Mouse (Mus musculus): ENCODE results near the gene Ifngr1. TPM values are rescaled to one million over a fixed set of nuclear protein-coding genes. Genes with fewer than 3 reads are reported as not detected.

The Ifngr1 gene
- total RNA-seq, 1 experiment from 2014 or later: 1,192 TPM

GRCm38 (mm10) chr10:19621408-19622048, 29.8 kb downstream of the Ifngr1 start, which contains the start of gene Il22ra2:
Gene Il22ra2, plus strand, starts transcription at chr10:19621998.
- no peak for ATAC-seq (replicated peaks; ENCODE audit: insufficient number of reproducible peaks, low FRiP score, low TSS enrichment, poor library complexity, severe bottlenecking)

DNA sequence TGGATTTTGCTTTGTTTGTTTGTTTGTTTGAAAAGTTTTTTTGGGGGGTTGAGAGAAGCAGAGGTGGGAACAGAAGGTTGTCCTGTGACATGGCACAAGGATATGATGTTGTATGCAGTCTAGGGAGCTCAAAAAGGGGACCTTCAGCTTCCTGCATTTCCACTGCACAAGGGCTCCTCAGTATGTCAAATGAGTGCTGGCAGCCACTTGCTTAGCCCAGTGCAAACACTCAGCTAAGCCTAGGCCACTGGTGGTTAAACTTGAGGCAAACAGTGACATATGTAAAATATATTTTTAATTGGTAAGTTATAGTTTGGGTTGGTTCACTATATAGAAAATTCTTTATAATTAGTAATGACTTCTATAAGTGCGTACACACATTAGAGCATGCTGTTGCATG, 32.9 kb downstream of the Ifngr1 start:
- ATAC-seq (replicated peaks; ENCODE audit: insufficient number of reproducible peaks, low FRiP score, low TSS enrichment, poor library complexity, severe bottlenecking): no peak

- no peak for ATAC-seq (replicated peaks; ENCODE audit: insufficient number of reproducible peaks, low FRiP score, low TSS enrichment, poor library complexity, severe bottlenecking)
Measured at GRCm38 (mm10) chr10:19627342-19627741, 35.6 kb downstream of the Ifngr1 start.

DNA sequence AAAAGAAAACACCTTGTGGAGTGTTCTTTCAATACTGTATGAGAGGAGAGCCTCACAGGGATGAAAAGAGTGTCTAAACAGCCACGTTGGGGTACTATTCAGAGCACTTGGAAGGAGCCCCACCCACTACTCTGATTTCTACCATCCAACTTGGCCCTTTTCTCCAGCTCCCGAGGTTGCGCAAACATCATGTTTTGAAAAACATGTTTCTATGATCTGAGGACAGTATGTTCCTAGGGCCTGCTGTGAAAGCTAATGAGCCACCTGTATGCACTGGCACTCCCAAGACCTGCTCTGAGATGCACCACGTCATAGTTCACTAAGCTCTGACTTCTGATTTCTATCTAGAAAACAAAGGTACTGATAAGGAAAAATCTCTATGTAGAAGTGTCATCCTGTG, 36.0 kb downstream of the Ifngr1 start:
- ATAC-seq (replicated peaks; ENCODE audit: insufficient number of reproducible peaks, low FRiP score, low TSS enrichment, poor library complexity, severe bottlenecking): no peak

GRCm38 (mm10) chr10:19631616-19632195, 40.0 kb downstream of the Ifngr1 start:
- no peak for ATAC-seq (replicated peaks; ENCODE audit: insufficient number of reproducible peaks, low FRiP score, low TSS enrichment, poor library complexity, severe bottlenecking)

DNA sequence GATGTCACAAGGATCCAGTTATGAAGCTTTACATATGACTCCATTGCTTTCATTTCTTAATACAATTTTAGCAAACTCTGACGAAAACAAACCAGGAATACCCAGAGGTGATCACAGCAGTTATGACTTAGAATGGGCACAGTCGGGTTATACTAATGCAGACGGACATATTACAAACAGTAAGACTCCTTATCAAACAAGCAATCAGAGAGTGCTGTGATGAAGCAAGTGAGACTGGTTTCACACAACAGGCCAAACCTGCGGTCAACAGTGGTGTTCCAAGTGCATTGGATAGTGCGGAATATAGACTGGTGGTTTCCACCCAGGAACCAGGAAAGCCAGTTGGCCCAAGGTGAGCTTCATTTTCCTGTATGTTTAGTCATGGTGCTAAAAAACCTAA, 47.1 kb downstream of the Ifngr1 start:
- ATAC-seq (replicated peaks; ENCODE audit: insufficient number of reproducible peaks, low FRiP score, low TSS enrichment, poor library complexity, severe bottlenecking): no peak

DNA sequence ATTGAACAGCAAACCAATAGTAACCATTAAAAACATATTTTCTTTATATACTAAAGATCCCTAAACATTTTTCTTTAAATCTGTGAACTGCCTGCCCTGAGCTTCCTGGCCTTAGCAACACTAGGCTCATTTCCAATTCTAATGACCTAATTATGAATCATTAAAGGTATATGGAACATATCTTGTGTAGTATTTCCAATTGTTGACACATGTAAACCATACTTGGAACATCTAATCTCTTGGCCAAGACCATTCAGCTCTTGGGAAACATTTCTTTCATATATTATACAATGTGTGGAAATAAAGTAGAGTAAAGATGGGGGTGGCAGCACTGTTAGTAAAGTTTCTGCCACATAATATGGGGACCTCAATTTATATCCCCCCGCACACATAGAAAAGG, 47.9 kb downstream of the Ifngr1 start:
- ATAC-seq (replicated peaks; ENCODE audit: insufficient number of reproducible peaks, low FRiP score, low TSS enrichment, poor library complexity, severe bottlenecking): no peak

DNA sequence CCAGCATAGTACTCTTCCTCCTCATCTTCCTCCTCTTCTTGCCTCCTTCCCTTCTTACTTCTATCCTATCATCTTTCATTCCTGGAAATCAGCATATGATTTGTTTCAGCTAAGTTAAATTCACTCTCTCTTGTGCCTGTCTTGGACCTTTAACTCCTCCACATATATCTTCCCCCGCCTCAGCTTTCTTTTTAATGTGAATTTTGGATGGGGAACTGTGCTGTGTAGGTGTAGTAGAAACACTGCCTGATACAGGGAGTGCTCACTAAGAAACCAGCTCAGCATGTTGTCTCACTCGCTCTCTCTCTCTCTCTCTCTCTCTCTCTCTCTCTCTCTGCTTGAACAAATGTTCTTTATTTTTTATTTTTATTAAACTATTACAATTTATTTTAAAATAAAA, 53.4 kb downstream of the Ifngr1 start:
- ATAC-seq (replicated peaks; ENCODE audit: insufficient number of reproducible peaks, low FRiP score, low TSS enrichment, poor library complexity, severe bottlenecking): no peak

DNA sequence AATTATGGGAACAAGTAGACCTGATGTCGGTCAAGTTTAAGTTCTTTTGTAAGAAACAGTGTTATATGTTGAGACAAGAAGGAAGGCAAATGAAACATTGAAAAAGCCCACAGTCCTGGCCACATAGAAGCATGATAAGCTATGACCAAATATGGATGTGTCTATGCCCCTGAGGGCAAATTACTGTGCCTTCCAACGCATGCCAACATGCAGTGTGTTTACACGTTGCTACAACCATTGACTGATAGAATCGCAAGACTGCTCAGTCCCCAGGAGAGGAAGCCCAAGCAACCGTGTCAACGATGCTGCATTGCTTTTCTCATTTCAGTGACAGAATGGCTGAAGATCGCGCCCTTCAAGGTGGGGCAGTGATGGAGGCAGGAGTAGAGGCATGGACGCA, 65.7 kb downstream of the Ifngr1 start:
- no peak; the same call in 1 of the 2 replicates for ATAC-seq (replicated peaks; ENCODE audit: insufficient number of reproducible peaks, low FRiP score, low TSS enrichment, poor library complexity, severe bottlenecking)

Other genes starting within 250 kb of the Ifngr1 start
- not detected in 3 replicates for gene Olig3, start 235.4 kb upstream of the Ifngr1 start, total RNA-seq (2017)
- 1.0 to 1.4 TPM in 2 of 3 replicates, not detected in the other for gene Il22ra2, start 30.0 kb downstream of the Ifngr1 start, total RNA-seq (2017)
- 0.49 to 1.3 TPM in 2 of 3 replicates, not detected in the other for gene Il20ra, start 120.6 kb downstream of the Ifngr1 start, total RNA-seq (2017)

All from monocyte, adult 5-6 weeks (primary cell).